Mouse (Mus musculus) monocyte, adult 5-6 weeks (primary cell): Measurements from ENCODE around the gene Slc16a13. TPM values are rescaled to one million over a fixed set of nuclear protein-coding genes. Genes with fewer than 3 reads are reported as not detected.
"Not testable (repeated sequence)": the region's sequence is repeated elsewhere in the genome, so short reads cannot be mapped to it uniquely, and the experiment has no call there.

ENCODE experiments used
- ATAC-seq: fragments of 153-309, 156-312 bp; replicated peaks from 2 replicates; pipeline ENCODE4 v1.8.0; 2017; ENCODE audit warnings: mild to moderate bottlenecking; ENCODE audit not compliant: low TSS enrichment, insufficient number of reproducible peaks, severe bottlenecking, poor library complexity, low FRiP score
- total RNA-seq: library from RNA; stranded (forward); fragments of 200-1000, 200-491, 200-594 nt; gene quantifications from 3 replicates; pipeline ENCODE4 v1.2.3, GENCODE M21; 2017

Gene Slc16a13
- total RNA-seq, 1 experiment from 2014 or later, result 3.1 TPM

GRCm38 (mm10) chr11:70180496-70180895, 40.4 kb downstream of the Slc16a13 start:
- ATAC-seq, result no peak

GRCm38 (mm10) chr11:70179401-70179800, 41.5 kb downstream of the Slc16a13 start:
- no peak for ATAC-seq

- no peak for ATAC-seq
Observed at GRCm38 (mm10) chr11:70178756-70179155, 42.1 kb downstream of the Slc16a13 start.

GRCm38 (mm10) chr11:70178311-70178710, 42.6 kb downstream of the Slc16a13 start:
- ATAC-seq, result no peak

- no peak for ATAC-seq
Observed at GRCm38 (mm10) chr11:70177647-70178046, 43.2 kb downstream of the Slc16a13 start.

GRCm38 (mm10) chr11:70174491-70174890, 46.4 kb downstream of the Slc16a13 start:
- no peak for ATAC-seq

GRCm38 (mm10) chr11:70172298-70172697, 48.6 kb downstream of the Slc16a13 start:
- ATAC-seq, result no peak

GRCm38 (mm10) chr11:70171847-70172246, 49.0 kb downstream of the Slc16a13 start:
- ATAC-seq, result 0 out of 2 replicates have a peak, but pooled peaks have one; percentile 66

- no peak for ATAC-seq
Observed at GRCm38 (mm10) chr11:70171181-70171580, 49.7 kb downstream of the Slc16a13 start.

GRCm38 (mm10) chr11:70170291-70170690, 50.6 kb downstream of the Slc16a13 start:
- no peak for ATAC-seq

- not testable (repeated sequence) for ATAC-seq
Observed at GRCm38 (mm10) chr11:70169471-70169870, 51.4 kb downstream of the Slc16a13 start.

GRCm38 (mm10) chr11:70168136-70168535, 52.7 kb downstream of the Slc16a13 start:
- ATAC-seq, result no peak

Other genes starting within 250 kb of the Slc16a13 start
- 19.4 to 30.8 TPM (median 23.6 TPM) in 3 replicates for gene Ctdnep1, start 239.9 kb downstream of the Slc16a13 start, total RNA-seq
- gene Elp5, start 238.5 kb downstream of the Slc16a13 start, total RNA-seq, result 29.0 to 43.7 TPM (median 33.9 TPM) in 3 replicates
- gene Gabarap, start 229.9 kb downstream of the Slc16a13 start, total RNA-seq, result 244 to 340 TPM (median 296 TPM) in 3 replicates
- 48.7 to 74.0 TPM (median 57.5 TPM) in 3 replicates for gene Phf23, start 225.3 kb downstream of the Slc16a13 start, total RNA-seq
- 18.6 to 27.1 TPM (median 19.1 TPM) in 3 replicates for gene Dvl2, start 220.5 kb downstream of the Slc16a13 start, total RNA-seq
- gene Acadvl, start 205.7 kb downstream of the Slc16a13 start, total RNA-seq, result 46.9 to 64.6 TPM (median 55.3 TPM) in 3 replicates
- gene Dlg4, start 204.1 kb downstream of the Slc16a13 start, total RNA-seq, result 3.5 to 20.2 TPM (median 6.5 TPM) in 3 replicates
- gene Asgr1, start 167.0 kb downstream of the Slc16a13 start, total RNA-seq, result not detected in 3 replicates
- 2.8 TPM in 1 of 3 replicates, not detected in the others for gene Asgr2, start 128.4 kb downstream of the Slc16a13 start, total RNA-seq
- 0.38 to 0.39 TPM in 2 of 3 replicates, not detected in the other for gene Mgl2, start 90.7 kb downstream of the Slc16a13 start, total RNA-seq
- gene Clec10a, start 64.9 kb downstream of the Slc16a13 start, total RNA-seq, result 5.3 to 21.7 TPM (median 15.6 TPM) in 3 replicates
- gene Slc16a11, start 8.3 kb downstream of the Slc16a13 start, total RNA-seq, result not detected in 3 replicates
- not detected in 3 replicates for gene Bcl6b, start 8.7 kb upstream of the Slc16a13 start, total RNA-seq
- gene 0610010K14Rik, start 16.9 kb upstream of the Slc16a13 start, total RNA-seq, result 8.1 to 28.1 TPM (median 18.3 TPM) in 3 replicates
- 3.3 to 5.8 TPM in 2 of 3 replicates, not detected in the other for gene Gm21988, start 18.8 kb upstream of the Slc16a13 start, total RNA-seq
- gene Rnasek, start 18.8 kb upstream of the Slc16a13 start, total RNA-seq, result 17.5 to 31.1 TPM (median 23.2 TPM) in 3 replicates
- gene Alox12, start 34.3 kb upstream of the Slc16a13 start, total RNA-seq, result 0.85 to 26.1 TPM (median 1.6 TPM) in 3 replicates
- 2.5 TPM in 1 of 3 replicates, not detected in the others for gene Alox12e, start 101.6 kb upstream of the Slc16a13 start, total RNA-seq
- gene Alox15, start 131.0 kb upstream of the Slc16a13 start, total RNA-seq, result 1.6 to 43.2 TPM (median 41.4 TPM) in 3 replicates
- gene Pelp1, start 189.0 kb upstream of the Slc16a13 start, total RNA-seq, result 1.6 to 4.9 TPM (median 2.1 TPM) in 3 replicates
- gene Arrb2, start 211.6 kb upstream of the Slc16a13 start, total RNA-seq, result 94.2 to 148 TPM (median 113 TPM) in 3 replicates
- 37.7 to 56.2 TPM (median 52.1 TPM) in 3 replicates for gene Med11, start 230.9 kb upstream of the Slc16a13 start, total RNA-seq
- gene Zmynd15, start 238.4 kb upstream of the Slc16a13 start, total RNA-seq, result 0.21 TPM in 1 of 3 replicates, not detected in the others
- 1.6 to 3.5 TPM (median 2.8 TPM) in 3 replicates for gene Cxcl16, start 238.9 kb upstream of the Slc16a13 start, total RNA-seq